Mouse (Mus musculus) cerebellum, adult 2 months (tissue): ENCODE measurements around the gene Cish. TPM values are rescaled to one million over a fixed set of nuclear protein-coding genes. Genes with fewer than 3 reads are reported as not detected.

ENCODE experiments used
- DNase-seq, 2 experiments: peaks; one replicate each; pipeline ENCODE4 v3.0.0; 2021
- H3K27ac ChIP-seq: fragments of 200-500 bp; 2 replicates; pipeline ENCODE4 v1.5.1; 2012; ENCODE audit warnings: low read length, control low read depth, inconsistent platforms; ENCODE audit not compliant: insufficient read depth
- H3K27me3 ChIP-seq: fragments of 200-500 bp; 2 replicates; pipeline ENCODE4 v1.6.1; 2012; ENCODE audit warnings: inconsistent platforms, mild to moderate bottlenecking, low read length, moderate library complexity; ENCODE audit not compliant: control insufficient read depth, insufficient read depth
- H3K4me1 ChIP-seq: fragments of 200-500 bp; 2 replicates; pipeline ENCODE4 v1.6.1; 2011; ENCODE audit warnings: low read length; ENCODE audit not compliant: control insufficient read depth, insufficient read depth
- H3K4me3 ChIP-seq: fragments of 200-500 bp; replicated peaks from 2 replicates; pipeline ENCODE3; 2011; ENCODE audit warnings: mild to moderate bottlenecking, low read depth, low read length, control low read depth; ENCODE audit not compliant: insufficient read depth
- CTCF ChIP-seq: fragments of 200-500 bp; IDR thresholded peaks from 2 replicates; pipeline ENCODE4 v1.5.1; 2011; ENCODE audit warnings: low read depth, mild to moderate bottlenecking, control low read depth, low read length, moderate library complexity, borderline replicate concordance; ENCODE audit not compliant: insufficient read depth
- POLR2A ChIP-seq: fragments of 200-500 bp; IDR thresholded peaks from 2 replicates; pipeline ENCODE4 v1.6.1; 2011; ENCODE audit warnings: low read length, control low read depth, borderline replicate concordance; ENCODE audit not compliant: insufficient read depth
- WGBS: fragments of 180-500 bp; shearing (Covaris S2); methylation state at CpG from one replicate; pipeline ENCODE4 v1.1.7; 2018; 5-methylcytosine and 5-hydroxymethylcytosine counted together
- polyA plus RNA-seq: library from polyadenylated mRNA; depleted of rRNA; stranded (reverse); fragments of >200 nt; gene quantifications from 2 replicates; pipeline ENCODE4 v1.2.3, GENCODE M21; 2012

Cish gene
- polyA plus RNA-seq, 1 experiment: 4.3 TPM

DNA sequence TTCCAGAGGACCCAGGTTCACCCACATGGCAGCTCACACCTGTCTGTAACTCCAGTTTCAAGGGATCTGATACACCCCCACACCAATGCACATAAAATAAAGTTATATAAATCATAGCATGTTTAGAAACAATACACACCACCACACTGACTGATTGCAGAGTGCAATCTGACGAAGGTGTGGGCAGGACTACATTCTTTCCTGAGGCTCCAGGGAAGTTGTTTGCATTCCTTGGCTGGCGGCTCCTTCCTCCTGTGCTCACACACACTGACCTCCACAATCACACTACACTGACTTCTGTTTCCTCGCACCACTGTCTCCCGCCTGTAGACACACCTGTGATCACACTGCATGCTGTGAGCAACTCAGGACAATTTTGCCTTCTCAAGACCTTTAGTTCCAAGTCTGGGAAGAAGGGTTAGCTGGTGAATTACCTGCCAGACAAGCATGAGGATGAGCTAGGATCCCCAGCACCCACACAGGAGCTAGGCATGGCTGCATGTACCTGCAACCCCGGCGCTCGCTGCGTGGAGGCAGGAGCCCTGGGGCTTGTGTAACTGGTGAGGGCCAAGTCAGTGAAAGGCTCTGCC lies 26.7 kb downstream of the Cish start:
- H3K4me3 ChIP-seq: no peak overlapping the region
- 82% methylated on average over 8 of the region's 8 CpGs for WGBS
- no peak for DNase-seq
- no peaks in the 10 kb centered on the region for H3K27me3 ChIP-seq
- TF ChIP-seq CTCF (no peak), POLR2A (no peak)
- no peak overlapping the region for H3K27ac ChIP-seq
- H3K4me1 ChIP-seq: peaks cover 10% of the 10 kb centered on the region

- Histone ChIP-seq H3K4me1 (peaks cover 10% of the 10 kb centered on the region), H3K27me3 (no peaks in the 10 kb centered on the region), H3K27ac (no peak overlapping the region), H3K4me3 (no peak overlapping the region)
- DNase-seq: peak; percentile 67 to 75
- TF ChIP-seq CTCF (no peak), POLR2A (no peak)
- 14% methylated on average over 6 of the region's 6 CpGs for WGBS
Measured at GRCm38 (mm10) chr9:107323558-107323957, 27.7 kb downstream of the Cish start.

DNA sequence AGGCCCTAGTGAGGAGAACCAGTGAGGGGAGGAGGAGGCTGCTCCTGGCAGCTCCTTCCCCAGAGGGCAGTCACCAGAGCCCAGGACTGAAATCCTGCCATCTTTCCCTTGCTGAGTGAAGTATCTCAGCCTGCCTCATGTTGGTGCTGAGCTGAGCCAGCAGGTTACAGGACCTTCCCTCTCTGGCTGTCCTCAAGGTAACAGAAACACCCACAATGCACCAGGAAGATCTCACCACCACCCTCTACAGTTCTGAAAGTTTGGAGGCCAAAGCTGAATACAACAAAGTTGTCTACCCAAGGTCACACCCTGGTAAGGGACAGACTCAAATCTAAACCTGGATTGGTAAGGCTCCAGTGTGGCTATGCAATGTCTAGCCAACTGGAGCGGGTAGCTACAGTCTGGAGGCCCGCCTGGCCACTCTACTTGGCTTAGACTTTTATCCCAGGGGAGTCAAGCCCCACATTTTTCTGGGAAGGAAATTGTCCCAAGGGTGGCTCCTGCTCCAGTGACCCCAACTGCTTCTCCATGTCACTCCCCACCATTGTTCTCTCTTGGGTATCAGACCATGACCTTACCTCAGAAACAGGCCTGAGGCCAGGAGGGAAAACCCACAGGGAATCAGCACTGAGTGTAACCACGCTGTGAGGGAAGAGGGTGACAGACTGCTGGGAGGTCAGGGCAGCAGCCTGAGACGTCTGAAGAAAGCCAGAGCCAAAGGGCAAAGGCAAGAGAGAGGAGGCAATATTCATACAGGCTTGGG lies 29.2 kb downstream of the Cish start:
- Histone ChIP-seq H3K4me3 (no peak overlapping the region), H3K27me3 (no peaks in the 10 kb centered on the region), H3K4me1 (peaks cover 10% of the 10 kb centered on the region), H3K27ac (no peak overlapping the region)
- 67% methylated on average over 4 of the region's 4 CpGs for WGBS
- no peak for DNase-seq
- TF ChIP-seq CTCF: no peak
- no peak for TF ChIP-seq POLR2A

- no peaks in the 10 kb centered on the region for H3K27me3 ChIP-seq
- no peak for DNase-seq
- TF ChIP-seq POLR2A (no peak), CTCF (no peak)
- H3K27ac ChIP-seq: no peak overlapping the region
- no peak overlapping the region for H3K4me3 ChIP-seq
- peaks cover 10% of the 10 kb centered on the region for H3K4me1 ChIP-seq
- 81% methylated on average over 7 of the region's 7 CpGs for WGBS
Measured at GRCm38 (mm10) chr9:107325904-107326303, 30.1 kb downstream of the Cish start.

GRCm38 (mm10) chr9:107327879-107328620 lies 32.2 kb downstream of the Cish start:
- no peaks in the 10 kb centered on the region for H3K27me3 ChIP-seq
- TF ChIP-seq CTCF: no peak
- no peak for TF ChIP-seq POLR2A
- H3K27ac ChIP-seq: no peak overlapping the region
- WGBS: 89% methylated on average over 16 of the region's 16 CpGs
- DNase-seq: no peak
- no peak overlapping the region for H3K4me3 ChIP-seq
- peaks cover 10% of the 10 kb centered on the region for H3K4me1 ChIP-seq

DNA sequence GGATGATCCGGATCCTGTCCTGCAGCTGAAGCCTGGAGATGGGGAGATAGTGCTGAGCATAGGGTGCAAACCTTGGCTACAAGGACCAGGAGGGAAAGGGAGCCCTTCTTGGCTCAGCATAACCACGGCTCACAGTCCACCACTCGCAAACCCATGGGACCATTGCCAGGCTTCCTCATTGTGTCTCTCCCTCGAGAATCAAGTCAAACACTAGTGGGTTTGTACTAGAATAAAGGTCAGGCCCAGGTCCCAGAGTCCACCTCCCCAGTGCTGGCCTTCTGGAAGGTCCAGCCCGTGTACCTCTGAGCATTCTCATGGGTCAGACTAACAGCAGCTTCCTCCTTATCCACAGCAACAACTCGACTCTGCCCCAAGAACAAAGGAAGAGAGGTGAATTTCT lies 35.0 kb downstream of the Cish start:
- H3K4me1 ChIP-seq: no peaks in the 10 kb centered on the region
- 57% methylated on average over 6 of the region's 6 CpGs for WGBS
- DNase-seq: no peak
- no peak for TF ChIP-seq CTCF
- H3K27ac ChIP-seq: no peak overlapping the region
- no peak overlapping the region for H3K4me3 ChIP-seq
- H3K27me3 ChIP-seq: no peaks in the 10 kb centered on the region

DNA sequence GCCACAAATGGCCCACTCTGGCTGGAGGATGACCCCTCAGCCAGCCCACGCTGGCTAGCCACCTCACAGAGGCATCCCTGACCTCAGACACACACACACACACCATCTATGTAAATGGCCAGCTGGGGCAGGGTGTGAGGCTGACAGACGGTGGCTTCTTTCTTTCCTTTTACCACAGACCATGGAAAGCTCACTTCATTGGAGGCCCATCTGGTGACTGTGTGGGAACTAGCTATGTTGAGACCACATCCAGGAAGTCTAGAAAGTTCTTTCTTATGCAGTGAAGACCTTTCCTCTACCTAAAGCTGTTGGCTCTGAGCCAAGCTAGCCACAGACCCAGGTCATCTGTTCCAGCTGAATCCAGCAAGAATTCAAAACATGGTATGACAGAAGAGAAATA lies 37.9 kb downstream of the Cish start:
- no peaks in the 10 kb centered on the region for H3K4me1 ChIP-seq
- 40% methylated on average over 2 of the region's 2 CpGs for WGBS
- DNase-seq: no peak
- TF ChIP-seq CTCF: no peak
- TF ChIP-seq POLR2A: no peak
- H3K27me3 ChIP-seq: no peaks in the 10 kb centered on the region
- no peak overlapping the region for H3K27ac ChIP-seq
- H3K4me3 ChIP-seq: no peak overlapping the region

DNA sequence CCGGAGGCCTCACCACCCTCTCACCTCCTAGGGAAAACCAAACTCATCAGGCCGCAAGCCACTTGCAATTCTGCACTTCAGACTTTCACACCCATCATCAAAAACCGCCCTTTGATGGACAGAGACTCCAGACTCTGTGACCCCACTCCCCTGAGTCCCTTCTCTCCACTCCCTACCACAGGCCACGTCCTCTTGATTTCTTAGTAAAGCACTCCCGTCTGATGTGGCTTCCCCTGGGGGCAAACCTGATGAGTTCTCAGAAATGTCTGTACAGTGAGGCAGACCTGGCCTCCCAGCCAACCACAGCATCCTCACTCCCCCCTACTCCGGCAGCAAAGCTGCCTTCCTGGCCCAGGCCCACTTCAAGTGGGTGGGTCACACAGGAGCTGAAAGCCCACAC lies 38.5 kb downstream of the Cish start:
- 84% methylated on average over 6 of the region's 6 CpGs for WGBS
- H3K4me1 ChIP-seq: no peaks in the 10 kb centered on the region
- H3K27ac ChIP-seq: no peak overlapping the region
- H3K27me3 ChIP-seq: no peaks in the 10 kb centered on the region
- DNase-seq: no peak
- no peak for TF ChIP-seq CTCF
- no peak overlapping the region for H3K4me3 ChIP-seq

DNA sequence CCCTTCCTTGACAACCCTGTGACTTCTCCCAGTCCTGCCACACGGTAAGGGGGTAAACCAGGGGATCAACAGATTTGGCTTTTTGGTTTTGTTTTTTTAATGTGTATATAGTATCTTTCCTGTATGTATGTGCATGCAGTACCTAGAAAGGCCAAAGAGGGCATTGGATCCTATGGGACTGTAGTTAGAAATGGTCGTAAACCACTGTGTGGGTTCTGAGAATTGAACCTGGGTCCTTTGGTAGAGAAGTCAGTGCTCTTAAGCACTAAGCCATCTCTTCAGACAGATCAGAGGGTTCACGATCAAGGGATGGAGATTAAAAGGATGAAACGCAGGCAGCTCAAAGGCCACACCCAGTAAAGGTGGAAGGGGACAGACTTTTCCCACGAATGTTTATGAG lies 39.2 kb downstream of the Cish start:
- H3K4me3 ChIP-seq: no peak overlapping the region
- H3K27ac ChIP-seq: no peak overlapping the region
- TF ChIP-seq POLR2A (no peak), CTCF (no peak)
- DNase-seq: no peak
- H3K4me1 ChIP-seq: no peaks in the 10 kb centered on the region
- H3K27me3 ChIP-seq: no peaks in the 10 kb centered on the region
- 95% methylated on average over 5 of the region's 5 CpGs for WGBS
